Mouse (Mus musculus): ENCODE measurements around the gene Fam208b. TPM values are rescaled to one million over a fixed set of nuclear protein-coding genes. Genes with fewer than 3 reads are reported as not detected.
"Not testable (repeated sequence)": the region's sequence is repeated elsewhere in the genome, so short reads cannot be mapped to it uniquely, and the experiment has no call there.

Fam208b gene
- total RNA-seq, 2 experiments from 2014 or later, result 24.3 TPM

GRCm38 (mm10) chr13:3526328-3526727 lies 84.6 kb downstream of the Fam208b start:
- DNase-seq (ENCODE audit: low spot score in 2 of 2), result no peak

GRCm38 (mm10) chr13:3525611-3526051 lies 85.3 kb downstream of the Fam208b start:
- DNase-seq (ENCODE audit: low spot score in 2 of 2), result no peak
- intact Hi-C loops (cut with DNase I), result no loop called here

More at GRCm38 (mm10) chr13:3526328-3526727, 84.6 kb downstream of the Fam208b start:
- intact Hi-C loops (cut with DNase I), result no loop called here

- no peak for DNase-seq (ENCODE audit: low spot score in 2 of 2)
- intact Hi-C loops (cut with DNase I), result no loop called here
Observed at GRCm38 (mm10) chr13:3523946-3524345, 87.0 kb downstream of the Fam208b start.

- DNase-seq (ENCODE audit: low spot score in 2 of 2), result peak; percentile 34 to 48
- intact Hi-C loops (cut with DNase I), result no loop called here
Observed at GRCm38 (mm10) chr13:3523459-3523858, 87.4 kb downstream of the Fam208b start.

GRCm38 (mm10) chr13:3519994-3520393 lies 90.9 kb downstream of the Fam208b start:
- DNase-seq (ENCODE audit: low spot score in 2 of 2), result not testable (repeated sequence)
- intact Hi-C loops (cut with DNase I), result loop anchor here (10.0 kb wide), 1 partner anchor 235 kb away; no protein-coding TSS in a partner anchor

DNA sequence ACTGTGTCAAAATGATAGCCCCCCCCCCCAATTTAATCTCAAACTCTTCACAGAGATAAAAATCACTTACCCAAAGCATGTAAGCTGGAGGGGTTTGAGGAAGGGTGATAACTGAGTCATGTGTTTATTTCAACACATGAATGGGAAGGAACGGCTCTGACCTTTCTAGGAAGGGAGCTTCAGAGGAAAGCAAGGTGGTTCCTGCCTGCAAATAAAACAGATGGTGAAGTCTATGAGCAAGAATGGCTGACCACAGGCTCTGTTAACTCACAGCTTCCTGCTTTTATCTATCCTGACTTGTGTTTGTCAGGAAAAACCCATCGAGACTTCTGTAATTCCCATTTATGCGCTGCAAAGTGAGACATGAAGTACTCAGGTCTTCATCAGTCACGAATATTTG lies 91.6 kb downstream of the Fam208b start:
- intact Hi-C loops (cut with DNase I), result loop anchor here (10.0 kb wide), 1 partner anchor 235 kb away; no protein-coding TSS in a partner anchor

More for the DNA sequence above, 91.6 kb downstream of the Fam208b start:
- DNase-seq (ENCODE audit: low spot score in 2 of 2), result not testable (repeated sequence)

Other genes starting within 250 kb of the Fam208b start
- gene Gdi2, start 73.0 kb downstream of the Fam208b start, total RNA-seq (2021), result 100 to 1,000 TPM; 299 to 307 TPM
- gene Asb13, start 22.9 kb upstream of the Fam208b start, total RNA-seq (2021), result 10 to 100 TPM; 39.0 to 44.7 TPM
- not detected for gene Calml3, start 193.2 kb upstream of the Fam208b start, total RNA-seq (2021)
- gene Calm4, start 226.6 kb upstream of the Fam208b start, total RNA-seq (2021), result not detected
- not detected for gene Calm5, start 243.1 kb upstream of the Fam208b start, total RNA-seq (2021)

Data from left cerebral cortex, postnatal 14 days (tissue).